Mouse (Mus musculus): Measurements from ENCODE around the gene Il31ra.

The Il31ra gene

GRCm38 (mm10) chr13:112560554-112561138 is 33.5 kb downstream of the Il31ra start:
- DNase-seq, result no peak

GRCm38 (mm10) chr13:112556501-112556900 is 37.7 kb downstream of the Il31ra start:
- no peak for DNase-seq

DNA sequence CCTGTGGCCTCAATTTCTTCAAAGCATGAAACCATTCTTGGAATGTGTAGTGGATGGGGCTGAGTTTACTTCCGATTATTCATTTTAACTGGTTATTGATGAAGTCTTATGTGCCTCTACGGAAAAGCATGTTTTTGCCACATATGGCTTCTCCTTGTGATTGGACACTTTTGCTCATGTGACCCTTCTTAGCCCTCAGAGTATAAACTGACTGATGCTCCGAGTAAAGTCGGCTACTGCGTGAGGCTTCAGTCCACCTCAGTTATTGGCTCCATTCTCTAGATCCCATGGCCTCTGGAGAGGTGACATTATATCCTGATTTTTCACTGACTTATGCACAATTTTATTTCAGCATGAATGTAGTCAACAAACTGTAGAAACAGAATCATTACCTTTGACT is 40.9 kb downstream of the Il31ra start:
- DNase-seq, result no peak

- no peak for DNase-seq
Observed at GRCm38 (mm10) chr13:112551641-112552548, 42.3 kb downstream of the Il31ra start.

DNA sequence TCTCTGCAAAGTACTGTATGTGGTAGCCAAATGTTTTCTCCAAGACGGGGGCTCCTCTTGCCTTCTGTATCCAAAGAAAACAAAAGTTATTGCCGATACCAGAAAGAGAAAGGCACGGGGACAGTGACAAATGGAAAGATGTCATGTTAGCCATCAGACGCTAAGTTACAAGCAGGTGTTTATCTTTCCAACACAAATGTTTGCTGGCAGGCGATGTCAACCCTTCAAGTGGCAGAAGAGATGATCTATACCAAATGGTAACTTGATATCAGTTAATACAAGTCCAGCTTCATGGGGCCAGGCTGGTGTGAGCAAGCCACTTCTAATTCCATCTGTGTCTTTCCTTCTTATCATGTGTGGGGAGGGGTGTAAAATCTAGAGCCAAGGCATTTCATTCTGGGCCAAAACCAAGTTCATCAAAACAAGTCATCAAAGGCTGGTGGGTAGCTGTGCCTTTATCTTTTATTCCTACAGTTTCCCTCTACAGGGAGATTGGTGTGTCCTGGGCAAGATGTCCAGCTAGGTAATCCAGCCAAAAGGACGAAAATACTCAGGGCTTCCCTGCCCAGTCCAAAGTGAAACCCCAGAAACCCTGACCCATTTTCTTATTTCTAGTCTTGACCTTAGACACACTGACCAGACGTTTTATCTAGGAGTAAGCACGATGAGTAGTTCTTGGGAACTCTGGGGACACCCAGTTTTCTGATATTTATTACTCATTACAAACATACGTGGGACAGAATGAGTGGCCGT is 52.8 kb downstream of the Il31ra start:
- no peak for DNase-seq

GRCm38 (mm10) chr13:112540616-112541015 is 53.5 kb downstream of the Il31ra start:
- DNase-seq, result no peak

DNA sequence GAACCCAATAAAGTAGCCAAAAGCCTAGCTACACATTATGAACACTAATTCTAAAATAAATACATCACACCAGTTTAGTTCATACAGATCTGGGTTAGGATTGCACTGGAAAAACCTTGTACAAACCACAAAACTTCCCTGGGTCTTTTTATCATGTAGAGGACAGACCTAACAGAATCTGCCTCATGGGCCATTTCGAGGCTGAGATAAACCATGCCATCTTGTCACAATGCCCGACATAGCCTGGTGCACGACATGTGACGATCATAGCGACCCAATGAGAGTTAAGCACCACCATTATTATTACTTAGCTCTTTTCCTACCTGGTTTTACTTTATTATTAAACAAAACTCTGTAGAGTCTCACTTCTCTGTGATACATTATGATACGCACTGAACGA is 57.1 kb downstream of the Il31ra start:
- no peak for DNase-seq

DNA sequence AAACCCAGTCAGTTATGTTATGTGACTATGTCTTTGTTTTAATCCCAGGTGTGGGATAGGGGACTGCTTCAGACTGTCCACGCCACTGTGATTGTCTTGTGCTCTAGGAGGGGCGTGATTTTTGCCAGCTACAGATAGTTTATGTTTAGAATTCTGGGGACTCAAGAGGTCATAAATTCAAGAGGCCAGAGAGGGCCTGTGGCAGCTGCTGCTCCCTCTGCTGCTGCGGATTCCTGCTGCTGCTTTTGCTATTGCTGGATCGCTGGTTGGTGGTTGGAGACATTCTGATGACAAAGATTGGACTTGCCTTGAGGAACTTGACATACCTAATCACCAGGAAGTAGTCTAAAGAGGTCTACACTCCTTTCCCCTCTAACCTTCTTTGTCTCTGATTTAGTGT is 57.5 kb downstream of the Il31ra start:
- no peak for DNase-seq

GRCm38 (mm10) chr13:112533556-112533955 is 60.6 kb downstream of the Il31ra start:
- DNase-seq, result no peak

DNA sequence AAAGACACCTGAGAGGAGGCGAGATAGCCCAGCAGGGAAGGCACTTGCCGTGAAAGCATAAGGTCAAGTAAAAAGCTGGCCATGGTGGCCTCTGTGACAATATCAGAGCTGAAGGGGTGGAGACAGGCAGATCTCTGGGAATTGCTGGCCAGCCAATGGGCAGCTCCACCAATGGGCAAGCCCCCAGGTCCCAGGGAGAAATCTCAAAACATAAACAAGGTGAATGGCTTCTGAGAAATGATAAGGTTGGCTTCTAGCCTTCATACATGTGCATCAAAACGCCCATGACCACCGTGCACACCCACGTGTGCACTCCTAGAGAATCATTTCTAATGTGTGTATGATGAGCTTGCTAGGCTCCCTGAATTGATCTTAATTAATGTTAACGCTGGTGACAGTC is 61.9 kb downstream of the Il31ra start:
- DNase-seq, result no peak

DNA sequence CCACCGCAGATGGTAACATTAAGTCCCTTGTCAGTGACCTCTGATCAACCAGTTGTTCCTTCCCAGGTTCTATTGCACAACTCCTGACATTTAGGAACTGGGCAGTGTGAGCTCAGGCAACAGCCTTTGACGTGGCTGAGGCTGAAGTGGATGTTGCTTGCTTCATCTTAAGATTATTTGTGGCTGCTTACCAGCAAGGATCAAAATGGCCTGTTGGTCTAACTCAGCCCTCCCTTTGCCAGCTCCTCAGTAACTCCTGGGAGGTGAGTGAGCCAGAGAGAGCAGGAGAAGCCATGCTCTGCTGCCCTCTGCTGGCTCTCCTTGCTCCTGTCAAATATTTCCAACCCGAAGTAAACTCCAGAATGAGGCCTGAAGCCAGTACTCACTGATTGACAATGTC is 64.3 kb downstream of the Il31ra start:
- peak; percentile 60 to 63 for DNase-seq

- DNase-seq, result no peak
Observed at GRCm38 (mm10) chr13:112527186-112527585, 67.0 kb downstream of the Il31ra start.

DNA sequence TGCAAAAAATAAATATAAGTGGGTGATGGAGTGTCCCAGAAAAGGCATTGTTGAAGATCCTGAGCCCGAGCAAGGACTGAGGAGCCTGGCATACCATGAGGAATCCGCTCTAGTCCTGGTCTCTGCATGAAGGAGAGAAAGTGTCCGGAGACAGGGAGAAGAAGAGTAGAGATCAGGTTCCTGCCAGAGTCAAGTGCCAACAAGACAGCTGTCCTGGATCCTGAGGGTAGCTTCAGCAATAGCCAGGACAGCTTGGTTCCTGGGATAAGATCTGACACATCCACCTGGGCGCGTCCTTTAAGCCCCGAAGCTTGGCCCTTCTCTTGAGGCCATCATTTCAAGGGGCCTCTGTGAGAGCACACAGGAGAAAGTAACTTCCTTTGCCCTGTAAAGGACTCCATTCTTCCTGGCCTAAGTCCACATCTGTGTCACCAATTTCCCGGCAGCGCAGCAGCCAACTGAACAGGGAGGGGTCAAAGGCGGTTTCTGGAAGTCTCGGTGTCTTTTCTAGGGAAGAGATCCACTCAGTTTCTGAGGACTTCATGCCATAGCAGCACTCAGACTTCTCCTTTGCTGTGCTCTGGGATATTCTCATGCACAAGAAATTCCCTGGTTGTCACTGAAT is 70.7 kb downstream of the Il31ra start:
- DNase-seq, result no peak

DNA sequence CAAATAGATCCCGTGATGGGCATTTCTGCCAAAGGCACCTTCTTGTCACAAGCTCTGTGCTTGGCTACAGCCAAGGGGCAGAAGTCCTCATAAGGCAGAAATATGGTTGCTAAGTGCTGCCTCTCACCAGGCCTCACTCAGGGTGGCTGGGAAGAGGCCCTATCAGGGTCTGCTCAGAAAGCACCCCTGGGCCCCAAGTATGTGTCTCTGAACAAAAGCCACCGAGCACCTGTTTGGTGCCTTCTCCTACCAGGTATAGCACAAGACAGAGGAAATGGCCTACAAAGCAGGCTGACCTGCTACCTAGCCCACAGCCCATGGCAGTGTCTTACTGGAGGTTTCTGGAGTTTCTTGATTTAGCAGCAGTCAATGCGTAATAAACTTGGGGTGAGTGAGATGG is 71.3 kb downstream of the Il31ra start:
- no peak for DNase-seq

- no peak for DNase-seq
Observed at GRCm38 (mm10) chr13:112522261-112522660, 71.9 kb downstream of the Il31ra start.

- DNase-seq, result no peak
Observed at GRCm38 (mm10) chr13:112514546-112514945, 79.6 kb downstream of the Il31ra start.

- DNase-seq, result no peak
Observed at GRCm38 (mm10) chr13:112512824-112513223, 81.3 kb downstream of the Il31ra start.

DNA sequence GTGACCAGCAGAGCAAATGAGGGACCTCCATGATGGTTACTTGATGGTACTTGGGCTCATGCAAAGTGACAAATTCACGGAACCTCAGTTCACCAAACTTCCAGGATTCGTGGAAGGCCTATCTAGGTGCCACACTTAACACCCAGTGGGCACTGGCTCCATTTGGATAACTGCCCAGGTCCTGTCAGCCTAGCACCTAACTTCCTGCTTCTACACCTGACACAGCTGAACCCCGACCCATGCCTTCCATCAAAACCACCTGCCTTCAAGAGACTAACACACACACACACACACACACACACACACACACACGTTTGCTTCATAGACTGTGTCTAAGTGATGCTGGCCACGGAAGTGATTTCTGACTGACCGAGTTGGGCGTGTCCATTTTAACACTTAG is 82.3 kb downstream of the Il31ra start:
- DNase-seq, result no peak

DNA sequence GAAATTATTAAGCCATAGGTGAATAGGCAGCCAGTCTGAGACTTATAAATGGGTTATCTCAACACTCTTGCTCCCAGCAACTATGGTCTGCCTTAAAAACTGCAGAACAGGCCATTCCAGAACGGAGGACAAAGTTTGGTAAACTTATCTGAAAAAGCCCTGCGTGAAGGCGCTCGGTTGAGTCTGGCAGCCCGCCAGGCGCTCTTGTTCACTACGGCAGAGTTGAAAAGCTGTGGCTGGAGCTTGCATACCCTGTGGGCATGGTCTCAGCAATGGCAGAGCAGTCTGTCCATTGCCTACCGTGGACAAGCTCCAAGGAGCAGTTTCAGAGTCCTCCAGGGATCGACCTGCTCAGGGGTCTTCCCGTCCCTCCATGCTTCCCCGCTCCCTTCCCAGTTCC is 82.9 kb downstream of the Il31ra start:
- no peak for DNase-seq

GRCm38 (mm10) chr13:112510437-112511212 is 83.5 kb downstream of the Il31ra start:
- DNase-seq, result peak; percentile 42 to 43

DNA sequence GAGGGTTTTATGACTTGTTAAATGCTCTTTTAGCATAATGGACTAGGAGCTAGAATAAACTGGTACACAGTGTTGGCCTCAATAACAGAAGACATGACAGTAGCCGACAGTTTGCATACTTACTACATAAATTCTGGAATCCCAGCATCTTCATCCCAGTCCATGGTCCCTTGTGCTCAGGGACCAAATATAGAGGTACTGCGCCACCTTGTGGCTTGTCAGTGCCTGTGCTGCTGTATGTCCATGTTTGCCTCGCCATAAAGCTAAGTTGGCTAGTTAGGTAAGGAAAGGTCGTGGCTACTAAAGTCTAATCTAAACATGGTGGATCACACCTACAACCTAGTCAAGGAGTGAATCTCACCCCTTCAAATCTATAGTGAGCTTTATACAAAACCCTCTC is 84.7 kb downstream of the Il31ra start:
- DNase-seq, result peak; percentile 67 to 69

DNA sequence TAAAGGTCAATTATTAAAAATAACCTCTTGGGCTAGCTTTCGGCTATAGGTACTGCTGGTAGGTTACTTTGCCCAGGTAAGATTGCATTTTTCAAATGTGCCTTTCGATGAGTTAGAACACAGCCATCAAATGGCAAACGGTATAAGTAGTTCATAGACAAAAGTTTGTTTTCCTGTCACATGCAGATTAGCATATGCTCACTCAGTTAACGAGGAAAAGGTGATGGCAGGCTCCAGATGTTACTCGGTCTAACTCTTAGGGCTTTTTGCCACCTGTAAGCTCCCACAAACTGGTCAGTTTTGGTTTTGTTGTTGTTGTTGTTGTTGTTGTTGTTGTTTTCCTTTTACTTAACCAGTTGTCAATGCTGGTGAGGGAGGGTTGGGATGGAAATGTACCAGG is 85.7 kb downstream of the Il31ra start:
- DNase-seq, result no peak

Measured in B cell, adult 2 months (primary cell).